Mouse (Mus musculus): ENCODE measurements around the gene Tcl1b2. TPM values are rescaled to one million over a fixed set of nuclear protein-coding genes. Genes with fewer than 3 reads are reported as not detected.
"Not testable (repeated sequence)": the region's sequence is repeated elsewhere in the genome, so short reads cannot be mapped to it uniquely, and the experiment has no call there.

Tcl1b2 gene
- total and polyA plus RNA-seq, 3 experiments = not detected

DNA sequence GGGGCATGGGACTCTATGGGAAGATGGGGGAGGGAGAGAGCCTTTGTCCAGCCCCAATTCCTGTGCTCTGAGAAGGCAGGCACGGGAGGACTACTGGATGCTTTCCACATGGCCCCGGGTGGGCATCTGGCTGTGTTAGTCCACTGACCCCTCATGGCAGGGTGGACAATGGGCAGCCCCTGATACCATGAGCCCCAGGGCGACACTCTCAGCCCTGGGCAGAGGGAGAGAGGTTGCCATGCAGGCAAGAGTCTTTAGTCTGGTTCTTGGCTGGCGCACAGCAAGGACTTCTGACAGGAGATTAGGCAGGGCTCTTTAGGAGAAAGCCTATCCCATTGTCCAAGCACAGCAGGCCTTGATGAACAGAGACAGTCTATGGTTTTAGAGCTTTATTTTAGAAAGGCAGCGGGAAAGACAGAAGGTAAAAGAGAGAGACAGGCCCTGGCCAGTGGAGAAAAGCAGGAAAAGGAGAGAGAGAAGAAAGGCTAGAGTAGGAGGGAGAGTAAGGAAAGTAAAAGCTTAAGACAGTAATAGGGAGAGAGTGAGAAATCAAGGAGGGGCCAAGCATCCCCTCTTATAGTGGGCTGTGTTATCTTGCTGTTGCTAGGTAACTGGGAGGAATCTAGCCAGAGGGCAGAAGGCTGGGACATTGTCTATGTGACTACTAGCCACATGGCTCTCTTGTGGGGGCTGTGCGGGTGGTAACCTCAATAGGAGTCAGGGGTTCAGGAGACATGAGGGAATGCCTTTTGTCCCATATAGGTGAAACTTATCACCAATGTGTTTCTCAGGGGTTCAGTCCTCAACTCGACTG is 54.1 kb downstream of the Tcl1b2 start:
- not testable (repeated sequence) for DNase-seq (ENCODE audit: low spot score); H3K4me1 ChIP-seq (ENCODE audit: insufficient read depth, low read depth, low read length); H3K4me3 ChIP-seq (ENCODE audit: low read depth, low read length); ATAC-seq (ENCODE audit: extremely low read depth, insufficient number of reproducible peaks, low FRiP score, poor library complexity, severe bottlenecking); H3K27me3 ChIP-seq (ENCODE audit: insufficient read depth, low read length); H3K36me3 ChIP-seq (replicated peaks)
- H3K9me3 ChIP-seq (replicated peaks) = peaks cover 48% of the 10 kb centered on the region

DNA sequence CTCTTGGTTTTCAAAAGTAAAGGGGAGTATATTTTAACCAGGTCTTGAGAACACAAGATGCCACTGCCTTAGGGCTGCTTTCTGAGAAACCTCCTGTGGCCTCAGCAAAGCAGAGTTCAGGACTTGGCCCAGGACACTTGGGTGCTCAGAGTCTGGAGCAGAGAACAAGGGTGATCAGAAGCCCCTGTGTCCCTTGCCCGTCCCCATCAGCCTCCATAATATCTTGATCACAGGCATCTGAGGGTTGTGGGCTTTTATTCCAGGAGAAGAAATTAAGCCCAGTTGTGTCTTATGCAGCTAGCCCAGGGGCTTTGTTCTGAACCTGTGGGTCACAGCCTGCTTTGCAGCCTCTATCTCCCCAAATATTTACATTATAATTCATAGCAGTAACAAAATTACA is 55.8 kb downstream of the Tcl1b2 start, which contains the start of gene Tcl1b4:
Tcl1b4 (plus strand) TSS at position 301 of the 400 bp plus-strand sequence.
- not testable (repeated sequence) for ATAC-seq (ENCODE audit: extremely low read depth, insufficient number of reproducible peaks, low FRiP score, poor library complexity, severe bottlenecking); DNase-seq (ENCODE audit: low spot score); H3K4me1 ChIP-seq (ENCODE audit: insufficient read depth, low read depth, low read length); H3K27me3 ChIP-seq (ENCODE audit: insufficient read depth, low read length); H3K4me3 ChIP-seq (ENCODE audit: low read depth, low read length); H3K36me3 ChIP-seq (replicated peaks)
- peaks cover 57% of the 10 kb centered on the region for H3K9me3 ChIP-seq (replicated peaks)

Other genes with a start within 250 kb of the Tcl1b2 start
- gene Syne3, start 136.2 kb upstream of the Tcl1b2 start, total RNA-seq (2014; fragmentation: Nextera tagmentation) = 24.8 and 27.9 TPM in 2 replicates
- gene Syne3, start 136.2 kb upstream of the Tcl1b2 start, total RNA-seq (2017) = 21.3 and 21.7 TPM in 2 replicates
- 29.7 and 31.1 TPM in 2 replicates for gene Syne3, start 136.2 kb upstream of the Tcl1b2 start, polyA plus RNA-seq (2012)
- gene Glrx5, start 113.3 kb upstream of the Tcl1b2 start, total RNA-seq (2014; fragmentation: Nextera tagmentation) = 227 and 282 TPM in 2 replicates
- gene Glrx5, start 113.3 kb upstream of the Tcl1b2 start, total RNA-seq (2017) = 97.4 and 97.9 TPM in 2 replicates
- 320 and 368 TPM in 2 replicates for gene Glrx5, start 113.3 kb upstream of the Tcl1b2 start, polyA plus RNA-seq (2012)
- gene Tcl1b1, start 13.7 kb downstream of the Tcl1b2 start, total RNA-seq (2014; fragmentation: Nextera tagmentation) = not detected in 2 replicates
- gene Tcl1b1, start 13.7 kb downstream of the Tcl1b2 start, total RNA-seq (2017) = not detected in 2 replicates
- not detected in 2 replicates for gene Tcl1b1, start 13.7 kb downstream of the Tcl1b2 start, polyA plus RNA-seq (2012)
- gene Tcl1b5, start 30.3 kb downstream of the Tcl1b2 start, total RNA-seq (2014; fragmentation: Nextera tagmentation) = not detected in 2 replicates
- not detected in 2 replicates for gene Tcl1b5, start 30.3 kb downstream of the Tcl1b2 start, total RNA-seq (2017)
- gene Tcl1b5, start 30.3 kb downstream of the Tcl1b2 start, polyA plus RNA-seq (2012) = not detected in 2 replicates
- gene Tcl1b3, start 45.0 kb downstream of the Tcl1b2 start, total RNA-seq (2014; fragmentation: Nextera tagmentation) = not detected in 2 replicates
- 0.17 TPM in 1 of 2 replicates, not detected in the other for gene Tcl1b3, start 45.0 kb downstream of the Tcl1b2 start, total RNA-seq (2017)
- not detected in 2 replicates for gene Tcl1b3, start 45.0 kb downstream of the Tcl1b2 start, polyA plus RNA-seq (2012)
- gene Tcl1b4, start 55.9 kb downstream of the Tcl1b2 start, total RNA-seq (2014; fragmentation: Nextera tagmentation) = not detected in 2 replicates
- gene Tcl1b4, start 55.9 kb downstream of the Tcl1b2 start, total RNA-seq (2017) = 0.22 TPM in 1 of 2 replicates, not detected in the other
- not detected in 2 replicates for gene Tcl1b4, start 55.9 kb downstream of the Tcl1b2 start, polyA plus RNA-seq (2012)
- gene Tcl1, start 76.8 kb downstream of the Tcl1b2 start, total RNA-seq (2014; fragmentation: Nextera tagmentation) = not detected in 2 replicates
- 0.29 and 0.49 TPM in 2 replicates for gene Tcl1, start 76.8 kb downstream of the Tcl1b2 start, total RNA-seq (2017)
- gene Tcl1, start 76.8 kb downstream of the Tcl1b2 start, polyA plus RNA-seq (2012) = not detected in 2 replicates
- not detected in 2 replicates for gene Tunar, start 187.9 kb downstream of the Tcl1b2 start, total RNA-seq (2014; fragmentation: Nextera tagmentation)
- 0.11 and 0.12 TPM in 2 replicates for gene Tunar, start 187.9 kb downstream of the Tcl1b2 start, total RNA-seq (2017)
- gene Tunar, start 187.9 kb downstream of the Tcl1b2 start, polyA plus RNA-seq (2012) = not detected in 2 replicates

All from G1E (cell line).